Mouse (Mus musculus): ENCODE measurements at regions not wholly inside any gene's neighbourhood (a gene's known extent, or its start where the extent isn't known, plus 50 kb on each side); places are given as distances from the start of the nearest gene placed in this dataset.

DNA sequence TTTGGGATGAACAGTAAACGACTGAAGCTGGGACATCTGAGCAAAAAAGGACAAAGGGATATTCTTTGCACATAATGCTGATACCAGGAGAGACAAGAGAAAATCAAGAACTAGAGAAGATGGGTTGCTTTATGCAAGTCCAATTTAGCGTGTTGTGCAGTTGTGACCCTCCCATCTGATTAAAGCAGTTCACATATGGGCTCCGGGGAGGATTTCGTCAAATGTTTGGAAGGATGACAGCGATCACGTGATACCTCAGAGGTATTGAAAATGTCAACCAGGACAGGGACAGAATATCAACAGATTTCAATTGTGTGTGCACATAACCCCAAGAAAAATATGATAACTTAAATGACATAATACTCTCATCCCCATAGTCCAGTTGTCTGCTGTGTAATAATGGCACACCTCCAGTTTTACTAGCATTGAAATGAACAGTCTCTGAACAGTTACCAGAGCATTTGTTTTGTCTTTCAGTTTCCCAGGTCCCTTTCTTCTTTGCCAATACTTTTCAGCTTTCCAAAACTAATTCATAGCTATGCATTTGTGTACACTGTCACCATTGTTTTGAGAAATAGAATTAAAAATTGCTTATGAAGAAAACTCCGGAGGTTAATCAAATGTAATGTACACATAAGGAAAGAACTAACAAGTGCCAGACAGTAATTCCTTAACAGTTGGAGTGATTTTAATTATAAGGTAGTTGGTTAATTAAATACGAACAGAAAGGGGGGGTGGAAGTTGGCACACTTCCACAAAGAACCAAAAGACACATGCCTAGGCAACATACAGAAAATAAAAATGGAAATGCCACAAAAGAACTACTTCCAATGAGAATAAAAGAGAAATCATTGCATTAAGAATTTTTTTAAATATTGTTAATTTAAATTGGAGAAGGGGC is 582.6 kb upstream of the Map3k7 start:
- ATAC-seq (replicated peaks; ENCODE audit: poor library complexity), result no peak

DNA sequence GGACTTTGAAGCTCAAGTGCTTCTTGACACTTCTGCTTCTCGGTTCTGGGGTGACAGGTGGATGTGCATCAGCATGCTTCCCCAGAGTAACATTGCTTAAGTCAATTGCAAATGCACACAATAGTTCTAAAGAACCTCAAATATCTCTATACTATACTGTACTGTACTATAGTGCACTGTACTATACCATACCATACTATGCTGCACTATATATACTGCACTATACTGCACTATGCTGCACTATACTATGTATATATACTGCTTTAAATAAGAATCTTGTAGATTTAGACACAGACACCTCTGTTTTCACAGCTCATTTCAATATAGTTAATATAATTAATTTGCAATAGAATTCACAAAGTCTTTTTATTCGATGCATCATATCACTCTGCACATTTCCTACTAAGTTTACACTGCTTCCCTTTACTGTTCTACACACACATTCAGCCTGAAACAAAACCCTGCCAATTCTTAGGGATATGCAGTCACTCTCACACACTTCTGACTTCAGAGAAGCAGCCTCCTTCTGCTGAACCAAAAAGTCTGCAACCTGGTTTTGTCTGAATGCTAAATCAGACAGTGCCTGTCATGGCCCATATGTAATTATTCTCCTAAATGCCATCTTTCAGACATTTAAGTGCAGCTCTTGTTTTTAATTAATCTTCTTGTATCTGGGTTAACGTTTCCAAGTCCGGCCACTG is 570.8 kb upstream of the Map3k7 start:
- ATAC-seq (replicated peaks; ENCODE audit: poor library complexity), result no peak

DNA sequence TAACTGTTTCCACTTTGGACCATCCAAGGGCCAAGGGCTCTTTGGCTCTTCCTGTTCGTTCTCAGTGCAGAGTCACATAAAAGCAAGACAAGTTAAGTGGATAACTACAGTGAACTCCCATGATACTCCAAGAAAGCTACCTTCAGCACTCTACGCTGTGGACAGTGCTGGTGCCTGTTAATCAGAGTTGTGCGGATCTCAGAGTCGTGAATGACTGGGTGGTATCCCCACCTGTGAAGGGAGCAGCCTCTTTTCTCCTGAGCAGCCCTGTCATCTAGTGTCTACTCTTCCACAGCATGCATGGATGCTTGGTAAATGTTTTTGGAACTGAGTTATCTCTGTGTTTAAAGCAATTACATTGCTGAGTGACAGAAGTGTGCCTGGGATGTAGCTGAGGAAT is 568.4 kb upstream of the Map3k7 start:
- no peak for ATAC-seq (replicated peaks; ENCODE audit: poor library complexity)

DNA sequence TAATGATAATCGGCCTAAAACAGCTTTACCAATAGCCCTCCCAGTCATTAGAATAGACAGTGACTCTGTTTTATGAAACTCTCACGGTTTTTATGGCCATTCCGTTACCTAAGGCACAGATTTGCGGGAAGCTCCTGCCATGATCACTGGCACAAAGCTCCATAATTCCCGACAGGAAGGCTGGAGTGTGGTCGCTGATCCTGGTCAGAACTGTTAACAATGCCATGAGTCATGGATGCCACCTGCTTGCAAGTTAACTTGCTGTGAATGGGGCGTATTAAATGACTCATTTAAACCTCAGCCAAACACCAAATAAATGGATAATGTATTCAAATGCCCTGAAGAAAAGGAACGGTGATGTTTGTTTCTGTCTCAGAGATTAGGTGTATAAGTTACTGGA is 559.9 kb upstream of the Map3k7 start:
- ATAC-seq (replicated peaks; ENCODE audit: poor library complexity), result no peak

DNA sequence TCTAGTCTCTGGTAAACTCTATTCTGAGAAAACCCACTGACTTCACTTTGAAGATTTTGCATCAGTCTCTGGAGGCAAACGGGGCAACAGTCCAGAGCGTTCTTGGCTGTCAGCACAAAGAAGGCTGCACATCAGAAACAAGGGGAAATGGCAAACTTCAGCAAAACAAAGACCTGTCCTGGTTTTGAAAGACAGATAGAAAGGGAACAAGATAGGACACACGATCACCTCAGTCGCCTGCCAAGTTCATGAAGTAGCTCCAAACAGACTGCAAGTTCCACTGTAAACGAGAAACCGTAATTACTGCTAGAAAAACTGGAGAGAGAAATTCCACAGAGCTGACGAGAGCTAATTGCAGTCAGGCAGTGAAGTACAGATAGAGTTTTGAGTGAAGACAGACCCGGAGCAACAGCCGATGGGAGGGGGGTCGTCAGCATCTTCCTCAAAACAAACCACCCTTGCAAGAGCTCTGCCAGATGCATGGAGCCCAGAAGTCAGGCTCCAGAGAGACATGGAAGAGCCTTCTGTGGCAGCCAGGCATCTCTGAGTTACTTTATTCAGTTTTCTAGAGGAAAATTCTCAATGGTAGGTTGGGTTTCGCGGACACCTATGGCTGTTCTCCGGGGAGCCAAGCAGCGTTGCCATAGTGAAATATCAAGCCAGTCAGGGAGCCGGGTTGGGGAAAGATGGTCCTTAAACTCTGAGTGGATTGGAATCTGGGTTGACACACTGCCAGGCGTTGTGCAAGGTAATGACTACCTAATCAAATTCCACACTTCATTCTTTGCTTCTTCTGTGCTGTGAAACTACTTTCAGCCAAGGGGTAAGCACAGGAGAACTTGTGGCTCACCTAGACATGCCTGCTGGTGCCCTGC is 558.8 kb upstream of the Map3k7 start:
- no peak for ATAC-seq (replicated peaks; ENCODE audit: poor library complexity)

DNA sequence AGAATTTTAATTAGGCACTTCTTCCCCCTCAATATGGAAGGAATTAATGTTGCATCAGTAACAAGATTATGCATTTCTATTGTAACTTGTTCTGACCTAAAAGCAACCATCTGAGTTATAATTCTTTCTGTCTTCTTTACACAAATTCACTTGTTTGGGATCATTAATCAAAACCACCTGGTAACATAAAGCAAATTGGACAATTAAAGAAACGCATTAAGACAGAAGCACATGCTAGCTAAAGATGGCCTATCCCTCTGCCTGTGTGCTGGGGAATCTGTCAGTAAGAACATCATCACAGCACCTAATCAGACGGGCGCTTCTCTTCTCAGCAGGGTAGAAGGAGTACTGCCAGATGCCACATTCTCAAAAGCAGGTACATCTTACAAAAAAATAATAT is 553.7 kb upstream of the Map3k7 start:
- no peak for ATAC-seq (replicated peaks; ENCODE audit: poor library complexity)

DNA sequence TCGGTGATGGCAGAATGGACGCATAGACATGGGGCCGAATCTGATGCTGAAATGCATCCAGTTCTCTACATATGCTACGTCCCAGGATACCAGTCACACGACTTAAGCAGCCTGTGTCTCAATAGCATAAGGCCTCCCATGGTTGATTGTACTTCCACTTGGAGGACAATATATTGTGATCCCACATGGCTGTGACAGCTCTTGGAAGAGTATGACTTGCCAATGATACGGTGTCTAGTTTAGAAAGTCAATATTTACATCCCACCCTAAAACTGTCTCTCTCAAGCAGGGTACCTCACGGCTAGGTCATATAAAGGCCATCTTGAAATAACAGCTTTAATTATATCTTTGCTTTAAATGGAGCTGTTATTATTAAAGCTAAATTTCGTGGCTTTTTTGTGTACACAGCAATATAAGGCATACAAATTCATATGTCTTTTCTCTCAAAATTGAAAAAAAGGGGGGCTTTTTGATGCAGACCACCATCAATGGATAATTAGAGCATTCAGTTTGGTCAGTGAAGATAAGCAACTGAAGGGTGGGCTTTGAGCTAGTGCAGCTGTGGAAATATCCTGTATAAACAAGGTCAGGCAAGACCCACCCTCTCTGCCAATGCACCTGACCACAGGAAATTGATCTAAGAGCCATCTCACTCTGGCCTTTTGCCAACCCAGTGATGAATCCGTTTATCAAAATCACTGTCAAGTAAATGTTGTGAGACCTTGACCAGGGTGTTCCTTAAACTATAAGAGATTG is 551.9 kb upstream of the Map3k7 start:
- ATAC-seq (replicated peaks; ENCODE audit: poor library complexity), result no peak

DNA sequence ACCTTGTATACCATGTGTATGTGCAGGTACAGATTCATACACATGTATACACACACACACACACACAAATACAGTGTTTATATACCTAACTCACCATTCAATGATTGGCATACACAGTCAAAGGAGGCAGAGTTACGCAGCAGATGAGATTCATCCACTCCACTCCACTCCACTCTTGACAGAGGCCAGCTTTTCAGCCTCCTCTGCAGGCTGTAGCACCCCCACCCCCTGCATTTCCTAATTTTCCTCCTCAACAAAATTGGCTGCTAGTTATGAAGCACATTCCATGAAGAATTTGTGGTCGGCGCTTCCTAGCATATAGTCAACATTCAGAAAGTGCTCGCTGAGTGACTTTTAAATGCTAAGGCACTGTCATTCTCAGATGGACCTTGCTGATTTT is 546.7 kb upstream of the Map3k7 start:
- no peak for ATAC-seq (replicated peaks; ENCODE audit: poor library complexity)

DNA sequence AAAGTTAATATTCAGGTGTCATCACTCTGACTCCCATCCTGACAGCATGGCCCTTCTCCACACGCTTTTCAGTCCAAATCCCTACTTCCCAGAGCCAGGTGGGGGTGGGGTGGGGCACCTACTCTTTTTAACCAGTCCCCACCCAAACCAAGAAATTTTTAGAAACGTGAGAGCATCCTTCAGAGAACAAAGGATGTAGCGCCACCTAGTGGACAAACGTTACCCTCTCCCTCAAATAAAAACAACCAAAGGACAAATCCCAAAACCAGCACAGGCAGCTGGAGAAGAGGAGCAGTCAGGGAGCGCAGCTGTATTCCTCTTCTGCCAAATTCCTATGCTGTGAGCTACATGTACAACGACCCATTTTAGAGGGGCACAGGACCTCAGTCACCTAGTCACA is 544.7 kb upstream of the Map3k7 start:
- ATAC-seq (replicated peaks; ENCODE audit: poor library complexity), result peak; percentile 69

DNA sequence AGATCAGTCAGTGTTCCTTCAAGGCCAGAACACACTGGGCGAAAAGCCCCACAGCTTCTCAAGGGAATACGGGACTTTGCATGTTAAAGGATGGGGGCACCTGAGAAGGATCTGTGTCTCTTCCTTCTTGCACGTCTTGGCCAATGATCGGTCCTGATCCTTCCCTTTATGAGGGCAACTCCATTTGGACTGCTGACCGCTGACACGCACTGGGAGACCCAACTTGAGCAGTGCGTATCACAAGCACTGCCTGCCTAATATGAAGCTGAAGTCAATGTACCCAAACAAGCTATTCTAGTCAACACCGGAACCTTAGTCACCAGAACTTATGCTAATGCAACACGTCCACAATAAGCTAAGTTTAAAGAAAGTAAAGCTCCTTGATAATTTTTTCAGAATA is 543.7 kb upstream of the Map3k7 start:
- no peak for ATAC-seq (replicated peaks; ENCODE audit: poor library complexity)

DNA sequence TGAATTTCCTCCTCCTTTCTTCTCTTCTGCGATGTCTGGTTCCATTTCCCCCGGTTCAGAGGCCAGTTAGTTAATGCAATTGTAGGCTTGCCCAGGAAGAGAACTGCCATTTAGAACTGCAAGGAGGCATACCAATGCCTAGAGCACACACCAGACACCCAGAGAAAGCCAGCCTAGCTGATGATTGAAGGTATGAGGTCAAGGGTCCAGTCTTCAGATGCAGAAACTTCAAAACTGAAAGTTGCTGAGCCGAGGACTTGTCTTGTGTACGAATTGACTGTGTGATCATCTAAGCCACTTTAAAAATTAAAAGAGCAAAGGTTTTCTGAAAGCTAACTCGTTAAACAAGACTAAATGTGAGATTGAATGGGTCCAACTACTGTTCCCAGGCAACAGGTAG is 542.5 kb upstream of the Map3k7 start:
- no peak for ATAC-seq (replicated peaks; ENCODE audit: poor library complexity)

DNA sequence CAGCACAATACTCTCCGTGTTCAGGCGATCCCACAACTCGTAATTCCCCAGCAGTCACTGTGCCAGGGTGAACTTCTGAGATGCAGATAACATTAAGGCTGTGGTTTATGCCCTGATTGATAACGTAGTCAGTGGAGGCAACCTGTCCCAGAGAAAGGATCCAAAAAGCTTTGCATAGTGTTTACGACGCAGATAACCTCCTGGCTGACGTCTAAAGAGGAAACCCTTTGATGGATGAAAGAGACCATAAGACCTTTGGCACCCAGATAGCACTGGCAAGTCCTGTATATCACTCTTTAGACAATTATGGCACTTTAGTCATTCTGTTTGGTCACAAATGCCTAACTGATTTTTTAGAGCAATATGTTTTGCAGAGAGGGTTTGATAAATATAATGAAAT is 538.8 kb upstream of the Map3k7 start:
- no peak for ATAC-seq (replicated peaks; ENCODE audit: poor library complexity)

DNA sequence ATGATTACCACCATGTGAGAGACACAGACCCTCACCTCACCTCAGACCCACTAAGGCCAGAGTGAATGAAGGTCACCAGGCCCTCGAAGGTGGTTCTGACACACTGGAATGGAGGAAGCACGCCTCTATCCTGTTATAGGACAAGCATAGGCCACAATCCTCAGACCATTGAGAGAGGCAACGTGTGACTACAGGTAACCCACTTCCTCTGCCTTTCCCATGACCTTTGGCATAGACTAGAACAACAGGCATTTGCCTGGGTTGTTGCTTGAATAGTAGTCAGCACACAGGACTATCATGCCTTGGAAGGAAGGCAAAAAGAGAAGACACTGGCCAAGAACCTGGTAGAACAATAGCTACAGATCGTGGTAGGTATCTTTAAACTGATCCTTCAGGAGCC is 538.2 kb upstream of the Map3k7 start:
- no peak for ATAC-seq (replicated peaks; ENCODE audit: poor library complexity)

DNA sequence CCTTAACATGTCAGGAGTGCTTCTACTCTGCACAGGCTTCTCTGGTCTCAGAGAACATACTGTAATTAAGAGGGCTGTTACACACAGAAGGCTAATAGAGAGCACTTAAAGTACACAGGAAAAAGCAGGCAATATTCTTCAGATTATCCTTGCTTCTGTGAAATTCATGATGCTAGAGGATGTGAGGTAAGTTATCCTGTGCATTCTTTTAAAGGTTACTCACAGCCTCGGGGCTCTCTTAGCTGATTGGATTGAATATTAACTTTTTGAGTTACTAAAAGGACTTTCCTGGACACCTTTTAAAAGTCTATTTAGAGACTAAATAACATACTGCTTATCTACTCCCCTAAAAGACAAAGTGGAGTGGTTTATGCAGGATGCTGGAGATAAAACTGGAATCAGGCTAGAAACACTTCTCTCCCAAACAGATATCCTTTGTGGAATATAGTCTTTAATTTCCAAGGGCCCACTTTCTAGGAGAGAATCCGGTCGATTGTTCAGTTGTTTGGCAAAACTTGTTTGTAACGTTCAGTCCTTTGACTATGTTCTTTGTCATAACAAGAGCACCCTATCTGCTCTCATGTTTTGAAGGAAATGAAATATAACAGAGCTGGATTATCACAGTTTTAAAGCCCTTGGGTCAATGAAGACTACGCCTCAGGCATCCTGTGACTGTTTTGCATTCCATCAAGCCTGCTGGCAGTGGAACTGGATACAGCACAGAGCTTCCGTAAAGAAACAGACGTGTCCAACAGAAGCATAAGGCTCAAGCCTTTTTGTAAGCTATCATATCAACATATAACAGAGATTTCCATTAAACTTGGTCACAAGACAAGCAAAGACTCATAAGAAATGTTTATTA is 537.5 kb upstream of the Map3k7 start:
- no peak for ATAC-seq (replicated peaks; ENCODE audit: poor library complexity)

DNA sequence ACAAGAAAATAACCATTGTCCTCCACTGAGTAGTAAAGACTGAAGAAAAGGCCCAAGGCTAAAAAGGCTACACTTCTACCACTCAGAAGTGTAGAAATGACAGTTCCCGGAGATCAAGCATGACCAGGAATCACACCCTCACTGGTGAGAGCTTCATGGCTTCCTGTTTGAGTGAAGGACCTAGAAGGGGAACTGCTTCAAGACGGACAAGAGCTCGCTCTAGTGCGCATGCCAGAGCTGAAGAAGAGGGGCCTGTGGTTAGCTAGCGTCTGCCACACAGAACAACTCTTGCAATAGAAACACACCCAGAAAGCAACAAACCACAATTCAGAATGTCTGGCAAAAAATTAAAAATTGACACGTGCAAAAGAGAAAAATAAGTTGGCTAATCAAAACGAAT is 530.0 kb upstream of the Map3k7 start:
- peak; percentile 99 for ATAC-seq (replicated peaks; ENCODE audit: poor library complexity)

DNA sequence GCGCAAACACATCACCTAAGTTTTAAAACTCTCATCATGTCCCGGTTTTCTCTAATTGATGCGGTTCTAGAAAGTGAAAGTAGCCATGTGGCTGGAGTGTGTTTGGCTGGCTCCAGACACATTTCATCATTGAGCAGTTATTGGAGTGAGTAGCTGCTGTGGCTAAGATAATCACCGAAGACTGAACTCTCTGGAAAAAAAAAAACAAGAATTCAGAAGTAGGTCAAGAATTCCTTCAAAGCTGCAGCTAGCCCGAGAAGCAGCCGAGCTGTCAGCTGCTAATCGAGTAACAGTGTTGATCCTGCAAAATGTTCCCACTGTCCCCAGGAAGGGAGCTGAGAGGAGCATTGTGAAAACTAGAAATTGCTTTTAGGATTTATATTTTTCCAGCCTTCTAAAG is 509.0 kb upstream of the Map3k7 start:
- no peak for ATAC-seq (replicated peaks; ENCODE audit: poor library complexity)

DNA sequence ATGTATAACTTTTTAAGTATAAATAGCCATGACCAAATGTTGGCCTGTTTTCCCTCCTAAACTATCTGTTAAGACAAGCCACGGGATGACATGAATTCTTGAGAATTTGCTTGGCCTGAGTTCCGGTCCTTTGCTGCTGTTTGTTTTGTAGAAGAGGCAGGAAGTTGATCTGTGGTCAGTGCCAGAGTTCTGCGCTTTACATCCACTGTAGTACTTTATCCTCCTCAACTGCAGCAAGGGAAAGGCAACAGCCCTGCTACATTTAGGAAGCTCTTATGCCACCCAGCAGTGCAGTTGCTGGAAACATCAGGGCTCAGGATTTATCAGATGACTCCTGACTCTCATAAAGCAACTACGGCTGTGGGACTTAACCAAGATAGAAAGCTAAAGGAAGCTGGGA is 508.4 kb upstream of the Map3k7 start:
- ATAC-seq (replicated peaks; ENCODE audit: poor library complexity), result no peak; the same call in 1 of the 2 replicates

DNA sequence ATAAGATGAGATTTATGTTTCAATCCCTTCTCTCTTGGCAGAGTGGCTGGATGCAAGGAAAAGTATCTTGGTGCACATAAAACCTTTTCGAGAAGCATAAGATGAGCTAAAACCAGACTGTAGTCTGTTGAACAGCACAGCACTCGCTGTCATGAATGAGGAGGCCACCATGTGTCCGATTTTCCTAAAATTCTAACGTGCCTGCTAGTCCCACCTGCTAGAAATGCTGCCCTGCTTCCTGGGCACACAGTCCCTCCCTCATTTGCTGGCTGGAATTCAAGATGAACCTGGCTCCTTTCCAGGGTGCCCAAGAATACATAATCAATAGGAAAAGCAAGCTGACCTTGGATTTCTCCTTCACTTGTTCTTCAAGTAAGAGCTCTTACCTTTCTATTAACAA is 501.4 kb upstream of the Map3k7 start:
- ATAC-seq (replicated peaks; ENCODE audit: poor library complexity), result no peak

DNA sequence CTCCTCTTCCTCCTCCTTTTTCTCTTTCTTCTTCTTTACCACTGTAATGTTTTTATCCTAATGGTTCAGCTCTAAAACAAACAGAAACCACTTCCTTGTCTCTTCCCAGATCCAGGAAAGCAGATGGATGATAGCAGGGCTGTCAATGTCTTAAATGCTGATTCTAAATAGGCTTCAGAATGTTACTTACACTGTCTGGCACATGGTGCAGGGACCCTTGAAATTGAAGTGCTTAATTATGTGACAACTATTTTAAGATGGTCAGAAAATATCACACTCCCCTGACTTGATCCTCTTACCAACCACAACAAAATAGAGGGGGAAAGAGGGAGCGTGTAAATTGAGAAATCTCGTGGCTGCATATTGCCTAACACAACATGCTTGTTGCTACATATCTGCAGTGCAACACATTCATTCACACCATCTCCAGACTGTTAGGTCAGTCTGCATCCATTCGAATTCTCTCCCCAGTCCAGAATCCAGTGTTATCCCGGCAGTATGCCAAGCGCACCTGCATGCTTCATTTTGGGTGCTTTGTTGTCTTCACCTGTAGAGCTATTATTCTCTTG is 500.7 kb upstream of the Map3k7 start:
- peak; percentile 94 for ATAC-seq (replicated peaks; ENCODE audit: poor library complexity)

DNA sequence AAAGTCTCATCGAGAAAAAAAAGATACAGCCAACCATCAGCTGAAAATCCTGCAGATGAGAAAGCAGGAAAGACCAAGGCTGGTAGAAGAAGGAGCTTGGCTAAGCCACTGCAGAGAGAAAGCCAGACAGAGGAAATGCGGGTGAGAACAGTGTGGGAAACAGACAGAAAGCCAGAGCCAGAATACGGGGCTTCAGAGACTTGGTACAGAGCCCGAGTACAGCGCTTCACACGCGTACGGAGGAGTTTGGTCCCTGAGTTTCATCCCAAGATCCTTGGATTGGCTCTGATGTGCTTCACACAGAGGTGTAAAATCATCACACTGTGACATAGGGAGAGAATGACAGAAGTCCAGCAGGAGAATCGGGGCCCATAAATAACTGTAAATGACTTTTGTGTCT is 495.6 kb upstream of the Map3k7 start:
- no peak for ATAC-seq (replicated peaks; ENCODE audit: poor library complexity)

All from megakaryocyte progenitor cell, adult 5-6 weeks (primary cell).